Mouse (Mus musculus): ENCODE data around the gene Tcf7l1. TPM values are rescaled to one million over a fixed set of nuclear protein-coding genes. Genes with fewer than 3 reads are reported as not detected.

Gene Tcf7l1
- total and polyA plus RNA-seq, 3 experiments, result not detected

GRCm38 (mm10) chr6:72730560-72730849 lies 58.5 kb downstream of the Tcf7l1 start (continued):
- no peak for TF ChIP-seq ZNF384 (IDR thresholded peaks at IDR 0.05; ENCODE audit: low read depth, low read length)
- no peak for TF ChIP-seq BHLHE40 (IDR thresholded peaks at IDR 0.05; ENCODE audit: borderline replicate concordance, low read depth, low read length)

DNA sequence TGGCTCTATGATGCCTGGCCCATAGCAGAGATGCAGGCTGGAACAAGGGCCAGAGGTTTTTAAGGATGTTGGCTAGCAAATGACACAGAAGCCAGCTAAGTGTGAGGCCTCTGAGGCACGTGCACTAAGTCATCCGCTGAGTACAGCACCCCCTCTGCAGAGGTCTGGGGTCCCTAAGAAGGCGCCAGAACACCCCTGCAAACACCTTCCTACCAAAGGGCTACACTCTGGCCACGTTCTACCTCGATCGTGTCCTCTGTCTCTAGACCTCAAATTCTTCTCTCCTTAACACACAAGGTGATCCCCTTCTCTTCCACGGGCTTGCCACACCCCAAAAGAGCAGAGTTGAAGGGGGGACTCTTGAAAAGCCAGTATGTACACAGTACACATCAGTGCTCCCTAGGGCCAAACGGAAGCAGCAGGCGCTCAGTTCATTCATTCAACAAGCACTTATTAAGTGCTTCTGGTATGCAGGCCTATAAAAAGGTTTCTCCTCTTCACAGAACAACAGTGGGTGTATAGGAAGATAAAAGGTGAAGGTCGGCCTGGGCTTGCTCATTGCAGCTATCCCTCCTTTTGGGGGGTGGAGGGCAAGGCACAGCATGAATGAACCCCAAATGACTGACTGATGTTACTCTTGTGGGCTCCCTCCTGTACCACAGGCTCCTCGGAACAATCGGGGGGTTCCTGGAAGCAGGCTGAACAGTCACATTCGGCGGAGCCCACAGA lies 59.1 kb downstream of the Tcf7l1 start:
- Histone ChIP-seq H3K4me3 (ENCODE audit: control insufficient read depth in 1 of 2, insufficient read depth in 1 of 2, low read depth in 2 of 2, low read length in 2 of 2) (no peak overlapping the region), H3K27ac (ENCODE audit: control insufficient read depth, low read depth, low read length) (no peak overlapping the region), H3K9me3 (replicated peaks; ENCODE audit: insufficient read depth, low read length) (no peaks in the 10 kb centered on the region)

DNA sequence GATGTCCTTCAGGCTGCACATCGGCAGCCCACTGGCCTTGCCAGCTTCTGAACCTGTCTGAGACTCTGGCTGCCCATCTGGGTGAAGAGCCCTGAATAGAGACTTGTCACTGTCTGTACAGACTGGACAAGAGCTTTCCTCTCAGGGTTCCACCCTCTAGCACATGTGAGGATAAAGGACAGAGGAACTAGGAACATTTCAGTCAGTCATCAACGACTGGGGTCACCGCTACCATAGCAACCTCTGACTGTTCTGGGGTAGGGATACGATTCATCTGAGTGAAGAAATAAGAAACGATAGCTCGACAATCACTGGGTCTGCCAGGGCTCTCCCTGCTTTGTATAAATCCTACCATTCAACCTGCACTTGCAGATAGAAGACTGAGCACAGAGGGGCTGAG lies 61.2 kb downstream of the Tcf7l1 start:
- Histone ChIP-seq H3K9ac (ENCODE audit: control insufficient read depth, low read depth, low read length, poor library complexity, severe bottlenecking) (no peak overlapping the region), H3K4me3 (ENCODE audit: control insufficient read depth in 1 of 2, insufficient read depth in 1 of 2, low read depth in 2 of 2, low read length in 2 of 2) (no peak overlapping the region), H3K36me3 (ENCODE audit: control insufficient read depth in 1 of 2, insufficient read depth in 2 of 2, low read length in 2 of 2) (no peaks in the 10 kb centered on the region), H3K27me3 (ENCODE audit: control insufficient read depth in 1 of 2, insufficient read depth in 2 of 2, low read length in 2 of 2) (no peaks in the 10 kb centered on the region; a peak in 3 of 4 replicates), H3K9me3 (replicated peaks; ENCODE audit: insufficient read depth, low read length) (no peaks in the 10 kb centered on the region), H3K4me1 (ENCODE audit: control insufficient read depth in 1 of 2, insufficient read depth in 2 of 2, low read length in 2 of 2) (no peaks in the 10 kb centered on the region), H3K79me2 (ENCODE audit: control insufficient read depth, insufficient read depth, low read length, poor library complexity) (no peaks in the 10 kb centered on the region), H3K27ac (ENCODE audit: control insufficient read depth, low read depth, low read length) (no peak overlapping the region)
- DNase-seq (ENCODE audit: low read depth, low spot score), result no peak
- no peak for TF ChIP-seq MYC (IDR thresholded peaks at IDR 0.05; ENCODE audit: low read depth, low read length)
- TF ChIP-seq RCOR1 (IDR thresholded peaks at IDR 0.05; ENCODE audit: low read depth, low read length), result no peak
- TF ChIP-seq NELFE (IDR thresholded peaks at IDR 0.05; ENCODE audit: low read depth, low read length), result no peak
- no peak for TF ChIP-seq CHD2 (IDR thresholded peaks at IDR 0.05; ENCODE audit: low read length)
- no peak for TF ChIP-seq UBTF (IDR thresholded peaks at IDR 0.05; ENCODE audit: borderline replicate concordance, insufficient read depth, low read depth, low read length)
- TF ChIP-seq SIN3A (IDR thresholded peaks at IDR 0.05; ENCODE audit: low read length), result no peak
- TF ChIP-seq ZMIZ1 (IDR thresholded peaks at IDR 0.05; ENCODE audit: low read depth, low read length), result no peak
- TF ChIP-seq SMC3 (IDR thresholded peaks at IDR 0.05; ENCODE audit: low read depth, low read length), result no peak
- TF ChIP-seq TCF12 (IDR thresholded peaks at IDR 0.05; ENCODE audit: low read depth, low read length), result no peak
- no peak for TF ChIP-seq MXI1 (IDR thresholded peaks at IDR 0.05; ENCODE audit: low read depth, low read length)
- TF ChIP-seq MAX (IDR thresholded peaks at IDR 0.05; ENCODE audit: low read length), result no peak
- TF ChIP-seq CHD1 (IDR thresholded peaks at IDR 0.05; ENCODE audit: low read depth, low read length), result no peak
- no peak for TF ChIP-seq BHLHE40 (IDR thresholded peaks at IDR 0.05; ENCODE audit: borderline replicate concordance, low read depth, low read length)
- TF ChIP-seq POLR2A (IDR thresholded peaks at IDR 0.05; ENCODE audit: control insufficient read depth in 1 of 2, insufficient read depth in 1 of 2, low read depth in 1 of 2, low read length in 2 of 2, poor library complexity in 1 of 2), result no peak
- TF ChIP-seq MEF2A (IDR thresholded peaks at IDR 0.05; ENCODE audit: extremely low read depth, insufficient replicate concordance, low read depth, low read length, poor library complexity, severe bottlenecking), result no peak

More for the DNA sequence above, 59.1 kb downstream of the Tcf7l1 start:
- H3K36me3 ChIP-seq (ENCODE audit: control insufficient read depth in 1 of 2, insufficient read depth in 2 of 2, low read length in 2 of 2), result no peaks in the 10 kb centered on the region
- no peaks in the 10 kb centered on the region for H3K79me2 ChIP-seq (ENCODE audit: control insufficient read depth, insufficient read depth, low read length, poor library complexity)
- H3K27me3 ChIP-seq (ENCODE audit: control insufficient read depth in 1 of 2, insufficient read depth in 2 of 2, low read length in 2 of 2), result no peaks in the 10 kb centered on the region; a peak in 3 of 4 replicates
- no peak for DNase-seq (ENCODE audit: low read depth, low spot score)
- no peak for TF ChIP-seq CTCF (IDR thresholded peaks at IDR 0.05 in 2 of 3, conservative IDR thresholded peaks at IDR 0.05 in 1 of 3; ENCODE audit: control insufficient read depth in 1 of 3, insufficient read depth in 1 of 3, low read depth in 2 of 3, low read length in 3 of 3, poor library complexity in 1 of 3, severe bottlenecking in 1 of 3)
- no peak for TF ChIP-seq ZNF384 (IDR thresholded peaks at IDR 0.05; ENCODE audit: low read depth, low read length)
- TF ChIP-seq MXI1 (IDR thresholded peaks at IDR 0.05; ENCODE audit: low read depth, low read length), result no peak
- no peak for TF ChIP-seq TCF12 (IDR thresholded peaks at IDR 0.05; ENCODE audit: low read depth, low read length)
- no peak for TF ChIP-seq ZMIZ1 (IDR thresholded peaks at IDR 0.05; ENCODE audit: low read depth, low read length)
- TF ChIP-seq POLR2A (IDR thresholded peaks at IDR 0.05; ENCODE audit: control insufficient read depth in 1 of 2, insufficient read depth in 1 of 2, low read depth in 1 of 2, low read length in 2 of 2, poor library complexity in 1 of 2), result no peak
- TF ChIP-seq MYC (IDR thresholded peaks at IDR 0.05; ENCODE audit: low read depth, low read length), result no peak
- H3K4me1 ChIP-seq (ENCODE audit: control insufficient read depth in 1 of 2, insufficient read depth in 2 of 2, low read length in 2 of 2), result no peaks in the 10 kb centered on the region
- H3K9ac ChIP-seq (ENCODE audit: control insufficient read depth, low read depth, low read length, poor library complexity, severe bottlenecking), result no peak overlapping the region
